Mouse (Mus musculus): ENCODE results near the gene Med13.
"Not testable (repeated sequence)": the region's sequence is repeated elsewhere in the genome, so short reads cannot be mapped to it uniquely, and the experiment has no call there.

Med13 gene

GRCm38 (mm10) chr11:86314992-86315391 is 42.4 kb downstream of the Med13 start:
- DNase-seq (ENCODE audit: extremely low read depth, low read depth) = not testable (repeated sequence)

GRCm38 (mm10) chr11:86310280-86310679 is 47.1 kb downstream of the Med13 start:
- DNase-seq (ENCODE audit: extremely low read depth, low read depth) = no peak

GRCm38 (mm10) chr11:86292201-86292600 is 65.2 kb downstream of the Med13 start:
- not testable (repeated sequence) for DNase-seq (ENCODE audit: extremely low read depth, low read depth)

- no peak for DNase-seq (ENCODE audit: extremely low read depth, low read depth)
Measured at GRCm38 (mm10) chr11:86291714-86292113, 65.7 kb downstream of the Med13 start.

GRCm38 (mm10) chr11:86285729-86286128 is 71.7 kb downstream of the Med13 start:
- DNase-seq (ENCODE audit: extremely low read depth, low read depth) = no peak

- DNase-seq (ENCODE audit: extremely low read depth, low read depth) = no peak
Measured at GRCm38 (mm10) chr11:86278442-86279102, 78.8 kb downstream of the Med13 start.

- DNase-seq (ENCODE audit: extremely low read depth, low read depth) = peak; percentile 82
Measured at GRCm38 (mm10) chr11:86257460-86258076, 99.8 kb downstream of the Med13 start, which contains the start of gene Ints2. Gene Ints2, minus strand, starts transcription at chr11:86257575.

- no peak for DNase-seq (ENCODE audit: extremely low read depth, low read depth)
Measured at GRCm38 (mm10) chr11:86257054-86257453, 100.3 kb downstream of the Med13 start.

- no peak for DNase-seq (ENCODE audit: extremely low read depth, low read depth)
Measured at GRCm38 (mm10) chr11:86253342-86253741, 104.1 kb downstream of the Med13 start.

- no peak for DNase-seq (ENCODE audit: extremely low read depth, low read depth)
Measured at GRCm38 (mm10) chr11:86232446-86232845, 125.0 kb downstream of the Med13 start.

- no peak for DNase-seq (ENCODE audit: extremely low read depth, low read depth)
Measured at GRCm38 (mm10) chr11:86231781-86232350, 125.5 kb downstream of the Med13 start.

GRCm38 (mm10) chr11:86226646-86227180 is 130.7 kb downstream of the Med13 start:
- DNase-seq (ENCODE audit: extremely low read depth, low read depth) = no peak

- no peak for DNase-seq (ENCODE audit: extremely low read depth, low read depth)
Measured at GRCm38 (mm10) chr11:86225761-86226160, 131.6 kb downstream of the Med13 start.
